20 mouse cellular contexts compared by ENCODE assay signal in the genomic region with DNA sequence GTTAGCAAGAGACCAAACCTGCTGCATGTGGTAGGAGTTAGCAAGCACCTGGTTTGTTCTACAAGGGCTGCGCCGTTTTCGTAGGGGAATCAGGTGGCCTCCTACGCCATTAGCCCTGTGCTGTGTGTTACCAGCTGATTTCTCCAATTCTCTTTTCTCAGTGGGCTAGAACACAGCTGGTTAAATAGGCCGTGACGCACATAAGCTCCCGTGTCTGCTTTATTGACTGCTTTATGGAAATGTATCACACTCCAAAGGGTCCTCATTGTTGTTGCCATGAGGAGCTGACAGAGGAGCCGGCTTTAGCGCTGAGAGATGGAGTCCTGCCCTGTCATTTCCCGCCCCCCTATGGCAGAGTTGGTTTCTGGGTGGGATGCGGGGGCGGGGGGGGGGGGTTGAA.
DNase-seq lines count a peak whose midpoint lies in the region; ATAC-seq and TF ChIP-seq lines count a peak whose summit lies in the region.
"Had no signal": no experiment of that assay in that cellular context is flagged by ENCODE, and none has a peak within 500 bp of the region (broad histone marks: within the 10 kb centered on the region; RNA-seq: fewer than 3 reads in every experiment).

No protein-coding gene starts in this region.

- H3K27me3 ChIP-seq in hindbrain, embryonic 10.5 days (ENCODE audit: insufficient read depth, poor library complexity, severe bottlenecking), result no peaks in the 10 kb centered on the region
- no peaks in the 10 kb centered on the region for H3K27me3 ChIP-seq in hindbrain, embryonic 12.5 days
- no peaks in the 10 kb centered on the region for H3K27me3 ChIP-seq in midbrain, embryonic 10.5 days (ENCODE audit: low read depth, poor library complexity, severe bottlenecking)
- no peaks in the 10 kb centered on the region for H3K27me3 ChIP-seq in midbrain, postnatal 0 days (ENCODE audit: insufficient read depth, low read length)
- H3K27me3 ChIP-seq in intestine, postnatal 0 days (replicated peaks; ENCODE audit: control insufficient read depth, insufficient read depth, low read length), result no peaks in the 10 kb centered on the region
- no peaks in the 10 kb centered on the region for H3K27me3 ChIP-seq in forebrain, embryonic 10.5 days (ENCODE audit: poor library complexity, severe bottlenecking)
- H3K27me3 ChIP-seq: embryonic facial prominence, embryonic 13.5 days had no signal

- peak overlapping the region; percentile 11; the same call in 1 of the 2 replicates for H3K4me2 ChIP-seq in hindbrain, embryonic 12.5 days (replicated peaks)
- no peak overlapping the region for H3K4me2 ChIP-seq in midbrain, postnatal 0 days (ENCODE audit: low read depth, low read length, poor library complexity, severe bottlenecking)
- H3K4me2 ChIP-seq in intestine, postnatal 0 days (replicated peaks; ENCODE audit: low read depth), result no peak overlapping the region
- H3K4me2 ChIP-seq: embryonic facial prominence, embryonic 13.5 days had no signal

- H3K4me1 ChIP-seq in hindbrain, embryonic 10.5 days (replicated peaks), result peaks cover 36% of the 10 kb centered on the region
- H3K4me1 ChIP-seq in hindbrain, embryonic 12.5 days, result peaks cover 23% of the 10 kb centered on the region
- H3K4me1 ChIP-seq in midbrain, embryonic 10.5 days, result peaks cover 34% of the 10 kb centered on the region
- H3K4me1 ChIP-seq in midbrain, postnatal 0 days (ENCODE audit: insufficient read depth, low read length), result 0 out of 2 replicates have a peak, but pooled peaks cover 3% of the 10 kb centered on the region
- no peaks in the 10 kb centered on the region for H3K4me1 ChIP-seq in intestine, postnatal 0 days (replicated peaks; ENCODE audit: control insufficient read depth, insufficient read depth, low read length)
- peaks cover 23% of the 10 kb centered on the region for H3K4me1 ChIP-seq in forebrain, embryonic 10.5 days
- H3K4me1 ChIP-seq: heart, embryonic 10.5 days had no signal

- peak; percentile 61; the same call in 1 of the 2 replicates for ATAC-seq in hindbrain, embryonic 12.5 days (ENCODE audit: low FRiP score)
- ATAC-seq in midbrain, postnatal 0 days (ENCODE audit: low FRiP score), result no peak
- ATAC-seq in intestine, postnatal 0 days, result no peak
- ATAC-seq: forebrain, embryonic 16.5 days; liver, postnatal 0 days had no signal

- no peak overlapping the region for H3K9ac ChIP-seq in hindbrain, embryonic 12.5 days
- no peak overlapping the region for H3K9ac ChIP-seq in midbrain, postnatal 0 days (replicated peaks; ENCODE audit: low read length, poor library complexity, severe bottlenecking)
- no peak overlapping the region for H3K9ac ChIP-seq in intestine, postnatal 0 days (ENCODE audit: low read depth, low read length)
- H3K9ac ChIP-seq: embryonic facial prominence, embryonic 13.5 days; liver, postnatal 0 days had no signal

- peak; percentile 24 for DNase-seq in hindbrain, embryonic 10.5 days (ENCODE audit: low spot score)
- DNase-seq in midbrain, embryonic 10.5 days (ENCODE audit: low spot score), result peak; percentile 25
- peak; percentile 35 for DNase-seq in midbrain, postnatal 0 days (ENCODE audit: low spot score)
- no peak for DNase-seq in lung, postnatal 36 days
- DNase-seq in forebrain, embryonic 10.5 days (ENCODE audit: extremely low spot score, low spot score), result no peak
- DNase-seq: adrenal gland, adult 2 months; cerebellum, adult 9-10 months; kidney, postnatal 10 days; liver, postnatal 0 days; lung, postnatal 10 days; spleen, adult 18-20 months; thymus, postnatal 36 days had no signal

- WGBS in hindbrain, embryonic 10.5 days, result 51% methylated on average over 12 of the region's 12 CpGs
- 38% methylated on average over 12 of the region's 12 CpGs for WGBS in hindbrain, embryonic 12.5 days
- WGBS in midbrain, embryonic 10.5 days, result 66% methylated on average over 12 of the region's 12 CpGs
- 22% methylated on average over 12 of the region's 12 CpGs for WGBS in midbrain, postnatal 0 days
- WGBS in intestine, postnatal 0 days, result 83% methylated on average over 12 of the region's 12 CpGs
- WGBS in forebrain, embryonic 10.5 days, result 76% methylated on average over 12 of the region's 12 CpGs

- no peaks in the 10 kb centered on the region for H3K36me3 ChIP-seq in hindbrain, embryonic 10.5 days
- no peaks in the 10 kb centered on the region for H3K36me3 ChIP-seq in hindbrain, embryonic 12.5 days
- H3K36me3 ChIP-seq in midbrain, embryonic 10.5 days, result no peaks in the 10 kb centered on the region
- H3K36me3 ChIP-seq in midbrain, postnatal 0 days (ENCODE audit: insufficient read depth, low read length), result no peaks in the 10 kb centered on the region
- no peaks in the 10 kb centered on the region for H3K36me3 ChIP-seq in intestine, postnatal 0 days (ENCODE audit: control insufficient read depth, insufficient read depth)
- no peaks in the 10 kb centered on the region for H3K36me3 ChIP-seq in forebrain, embryonic 10.5 days (replicated peaks)
- H3K36me3 ChIP-seq: embryonic facial prominence, embryonic 13.5 days; heart, embryonic 10.5 days; limb, embryonic 10.5 days had no signal

- 0 out of 2 replicates have a peak overlapping the region, but pooled peaks have one; percentile 6 for H3K4me3 ChIP-seq in hindbrain, embryonic 10.5 days
- H3K4me3 ChIP-seq in hindbrain, embryonic 12.5 days, result no peak overlapping the region
- H3K4me3 ChIP-seq in midbrain, embryonic 10.5 days, result no peak overlapping the region
- H3K4me3 ChIP-seq in midbrain, postnatal 0 days (ENCODE audit: low read depth, low read length), result no peak overlapping the region
- H3K4me3 ChIP-seq in intestine, postnatal 0 days (ENCODE audit: low read depth, low read length), result no peak overlapping the region
- no peak overlapping the region for H3K4me3 ChIP-seq in forebrain, embryonic 10.5 days
- H3K4me3 ChIP-seq: embryonic facial prominence, embryonic 13.5 days; heart, embryonic 10.5 days; left cerebral cortex, adult 2 months; limb, embryonic 10.5 days; myocyte had no signal

- no peaks in the 10 kb centered on the region for H3K9me3 ChIP-seq in hindbrain, embryonic 10.5 days
- H3K9me3 ChIP-seq in hindbrain, embryonic 12.5 days (replicated peaks), result no peaks in the 10 kb centered on the region
- H3K9me3 ChIP-seq in midbrain, embryonic 10.5 days (replicated peaks), result no peaks in the 10 kb centered on the region
- H3K9me3 ChIP-seq in midbrain, postnatal 0 days (ENCODE audit: low read length), result no peaks in the 10 kb centered on the region
- no peaks in the 10 kb centered on the region for H3K9me3 ChIP-seq in intestine, postnatal 0 days (ENCODE audit: control insufficient read depth)
- H3K9me3 ChIP-seq in forebrain, embryonic 10.5 days, result no peaks in the 10 kb centered on the region
- H3K9me3 ChIP-seq: embryonic facial prominence, embryonic 13.5 days; heart, embryonic 10.5 days; limb, embryonic 10.5 days had no signal

- no peak for TF ChIP-seq CTCF in midbrain, postnatal 0 days (IDR thresholded peaks at IDR 0.05)
- TF ChIP-seq CTCF in intestine, postnatal 0 days (IDR thresholded peaks at IDR 0.05; ENCODE audit: low read depth), result no peak

- peak overlapping the region; percentile 62 for H3K27ac ChIP-seq in hindbrain, embryonic 10.5 days
- H3K27ac ChIP-seq in hindbrain, embryonic 12.5 days, result peak overlapping the region; percentile 62
- 0 out of 2 replicates have a peak overlapping the region, but pooled peaks have one; percentile 42 for H3K27ac ChIP-seq in midbrain, embryonic 10.5 days (replicated peaks)
- no peak overlapping the region for H3K27ac ChIP-seq in midbrain, postnatal 0 days (ENCODE audit: low read depth, low read length)
- H3K27ac ChIP-seq in intestine, postnatal 0 days (ENCODE audit: low read depth, low read length), result no peak overlapping the region
- no peak overlapping the region for H3K27ac ChIP-seq in forebrain, embryonic 10.5 days
- H3K27ac ChIP-seq: embryonic facial prominence, embryonic 13.5 days; heart, embryonic 10.5 days; left cerebral cortex, adult 2 months; limb, embryonic 10.5 days had no signal

Comparison
In these comparisons a context has a peak if more than half of its experiments do, and no peak if none do; other contexts are left out.
1. H3K27ac ChIP-seq: peak in hindbrain, embryonic 10.5 days (single experiment), hindbrain, embryonic 12.5 days (single experiment) and midbrain, embryonic 10.5 days (single experiment); none in midbrain, postnatal 0 days (single experiment), intestine, postnatal 0 days (single experiment) and forebrain, embryonic 10.5 days (single experiment).
2. DNase-seq: peak in hindbrain, embryonic 10.5 days (single experiment), midbrain, embryonic 10.5 days (single experiment) and midbrain, postnatal 0 days (single experiment); none in lung, postnatal 36 days (single experiment) and forebrain, embryonic 10.5 days (single experiment).